Mouse (Mus musculus) urinary bladder, postnatal 4 days (tissue): ENCODE measurements around the gene Itgb3.
A peak's percentile ranks its signal among the peaks of the same experiment; 100 is the strongest.

Source experiments
- DNase-seq, 2 experiments: peaks; one replicate each; pipeline ENCODE4 v3.0.0; 2021 to 2022; ENCODE audit warnings: low spot score in 2 of 2

The Itgb3 gene

DNA sequence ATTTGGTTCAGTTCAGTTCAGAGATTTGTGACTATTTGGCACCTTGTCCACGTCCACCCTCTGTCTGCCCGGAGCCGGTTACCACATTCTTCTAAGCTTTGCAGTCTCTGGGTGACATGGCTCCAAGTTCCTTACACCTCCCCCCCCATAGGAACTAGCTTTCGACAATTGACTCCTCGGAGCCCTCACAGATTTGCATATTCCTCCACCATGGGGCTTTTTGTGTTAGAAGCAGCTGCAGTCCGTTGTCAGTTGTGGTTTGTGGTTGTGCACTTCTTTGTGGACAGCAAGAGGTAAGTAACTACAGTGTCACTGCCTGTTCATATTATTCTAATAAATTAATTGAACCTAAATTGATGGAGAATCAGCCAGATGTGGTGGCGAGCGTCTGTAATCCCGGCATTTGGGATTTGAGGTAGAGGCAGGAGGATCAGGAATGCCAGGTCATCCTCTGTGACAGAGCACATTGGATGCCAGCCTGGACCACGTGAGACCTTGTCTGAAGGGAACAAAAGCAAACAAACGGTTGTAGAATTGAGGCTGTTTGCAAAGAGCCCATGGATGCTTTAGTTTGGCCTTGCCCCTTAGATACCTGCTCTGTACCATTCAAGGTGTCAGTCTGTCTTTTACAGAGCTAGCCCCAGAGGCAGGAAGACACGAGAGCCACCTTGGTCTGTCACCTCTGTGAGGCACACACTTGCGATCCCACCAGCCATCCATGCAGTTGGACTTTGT is 25.0 kb upstream of the Itgb3 start:
- no peak for DNase-seq

DNA sequence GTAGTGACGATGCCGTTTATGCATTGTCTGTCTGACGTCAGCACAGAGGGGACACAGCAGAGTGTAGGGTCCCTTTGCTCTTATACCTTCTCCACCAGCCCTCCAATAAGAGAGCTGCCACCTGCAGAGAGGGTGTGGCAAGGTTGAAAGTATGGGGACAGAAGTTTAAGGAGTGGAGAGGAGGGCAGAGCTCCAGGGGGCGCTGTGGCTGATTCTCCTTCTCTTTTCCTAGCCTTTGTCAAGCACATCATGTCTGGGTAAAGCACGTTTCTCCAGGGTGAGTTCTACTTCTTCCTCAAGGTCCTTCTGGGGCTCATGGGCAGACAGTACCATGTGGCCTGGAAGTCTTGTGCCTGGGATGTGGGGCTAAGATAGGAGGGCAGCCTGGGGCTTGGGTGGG is 22.3 kb upstream of the Itgb3 start:
- DNase-seq = no peak

DNA sequence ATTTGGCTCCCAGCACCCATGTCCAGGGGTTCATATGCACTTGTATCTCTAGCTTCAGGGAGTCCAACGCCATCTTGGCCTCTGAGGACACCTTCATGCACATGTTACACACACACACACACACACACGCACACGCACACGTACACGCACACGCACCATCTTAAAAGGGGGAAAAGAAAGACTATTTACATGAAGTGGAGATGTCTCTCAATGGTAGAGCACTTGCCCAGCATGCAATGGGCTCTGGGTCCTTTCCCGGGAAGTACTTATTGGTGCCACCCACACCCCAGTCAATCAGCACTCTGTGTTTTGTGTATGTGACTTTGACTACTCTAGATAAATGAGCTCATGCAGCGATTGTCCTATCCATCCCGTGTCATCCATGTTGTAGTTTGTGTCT is 19.9 kb upstream of the Itgb3 start:
- DNase-seq = no peak

DNA sequence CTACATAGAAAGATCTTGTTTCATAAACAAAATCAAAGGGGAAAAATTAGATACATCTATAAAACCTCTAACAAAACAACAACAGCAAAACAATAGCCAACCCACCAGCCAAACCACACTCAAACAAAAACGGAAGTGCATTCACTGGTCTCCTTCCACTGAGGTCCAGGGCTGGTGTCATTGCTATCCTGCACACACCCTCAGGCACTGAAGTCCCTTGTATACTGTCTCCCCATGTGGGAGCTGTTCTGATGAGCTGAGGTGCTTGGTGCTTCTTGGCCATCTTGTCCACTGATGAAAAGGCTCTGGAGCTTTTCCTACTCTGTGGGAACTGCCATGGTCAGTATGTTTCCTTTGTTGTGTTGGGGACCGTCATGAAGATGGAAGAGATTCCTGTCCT is 19.3 kb upstream of the Itgb3 start:
- DNase-seq = no peak

DNA sequence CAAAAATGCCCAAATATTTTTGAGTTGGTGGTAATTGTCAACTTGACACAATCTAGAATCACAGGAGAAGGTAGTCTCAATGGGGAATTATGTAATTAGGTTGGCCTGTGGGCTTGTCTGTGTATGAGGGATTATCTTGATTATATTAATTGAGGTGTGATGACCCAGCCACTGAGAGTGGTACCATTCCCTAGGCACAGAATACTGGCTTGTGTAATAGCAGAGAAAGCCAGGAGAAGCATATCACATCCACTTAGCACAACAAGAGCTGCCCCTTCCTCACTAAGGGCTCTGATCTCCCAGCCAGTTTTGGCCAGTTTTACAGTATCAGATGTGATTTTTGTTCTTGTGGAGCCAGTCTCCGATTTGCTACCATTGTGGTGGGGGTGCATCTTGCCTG is 18.2 kb upstream of the Itgb3 start:
- DNase-seq = no peak

DNA sequence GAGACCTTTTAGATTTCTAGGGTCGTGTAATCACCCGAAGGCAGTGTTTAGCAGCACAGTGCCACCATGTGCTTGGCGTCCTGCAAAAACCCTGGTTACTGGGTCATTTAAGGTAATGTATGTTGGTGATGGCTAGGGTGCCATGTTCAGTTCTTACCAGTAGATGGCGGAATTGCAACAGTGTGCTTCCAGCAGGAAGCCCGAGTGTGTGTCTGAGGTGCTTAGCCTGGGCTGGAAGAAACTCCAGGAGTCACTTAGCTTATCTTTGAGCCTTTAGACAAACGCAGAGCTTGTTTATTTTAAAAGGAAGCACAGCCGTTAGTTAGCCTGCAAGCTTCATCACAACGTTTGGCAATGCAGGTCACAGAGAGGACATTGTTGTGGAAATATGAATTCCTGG is 17.7 kb upstream of the Itgb3 start:
- peak; percentile 63 to 74 for DNase-seq

DNA sequence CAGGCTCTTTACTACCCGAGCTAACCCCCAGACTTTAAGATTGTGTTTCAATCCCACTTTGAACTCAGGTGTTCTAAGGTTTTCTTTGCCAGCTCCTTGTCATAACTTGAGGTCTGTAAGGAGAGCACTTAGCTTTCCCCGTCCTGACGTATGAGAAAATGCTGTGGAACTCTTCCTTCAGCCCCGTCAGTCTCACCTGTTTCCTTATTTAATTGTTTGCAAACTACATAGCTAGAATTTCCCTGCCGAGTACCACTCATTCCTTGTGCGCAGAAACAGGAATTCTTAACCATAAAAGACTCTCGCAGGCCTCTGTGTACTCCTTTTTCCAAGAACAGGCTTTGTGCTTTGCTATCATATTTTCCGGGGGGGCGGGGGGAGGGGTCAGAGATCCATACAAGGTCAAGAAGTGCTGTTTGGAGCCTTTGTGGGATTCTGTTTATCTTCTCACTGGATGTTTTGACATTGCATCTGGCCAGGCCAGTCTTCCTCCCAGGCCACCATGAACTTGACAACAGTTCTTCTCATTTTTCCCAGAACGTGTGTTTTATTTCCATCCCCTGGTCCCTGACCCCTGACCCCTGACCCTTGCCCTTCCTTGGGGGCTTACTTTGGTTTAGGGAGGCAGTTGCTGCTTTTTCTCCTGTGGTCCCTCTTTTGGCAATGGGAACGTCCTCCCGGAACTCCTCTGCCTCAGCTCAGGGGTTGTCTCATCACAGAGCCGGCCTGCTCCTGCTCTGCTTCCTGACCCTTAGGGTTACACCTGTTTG is 15.5 kb upstream of the Itgb3 start:
- DNase-seq = no peak

DNA sequence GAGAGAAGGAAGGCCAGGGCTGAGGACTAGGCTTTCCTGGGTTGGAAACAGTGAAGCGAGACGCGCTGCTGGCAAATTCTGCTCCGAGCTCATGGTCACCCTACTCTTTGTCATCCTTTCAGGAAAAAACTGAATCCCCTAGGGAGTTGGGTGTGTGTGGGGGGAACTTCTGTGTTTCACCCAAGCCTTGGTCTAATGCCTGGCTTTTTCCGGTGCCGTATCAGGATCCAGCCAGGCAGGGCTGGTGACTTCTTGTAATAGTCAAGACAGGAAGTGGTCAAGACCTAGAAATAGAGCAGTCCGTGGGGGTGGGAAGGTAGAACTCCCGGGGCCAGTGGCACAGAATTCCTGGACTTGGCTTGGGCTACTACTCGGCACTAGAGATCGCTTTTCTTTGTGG is 11.4 kb upstream of the Itgb3 start:
- no peak for DNase-seq

DNA sequence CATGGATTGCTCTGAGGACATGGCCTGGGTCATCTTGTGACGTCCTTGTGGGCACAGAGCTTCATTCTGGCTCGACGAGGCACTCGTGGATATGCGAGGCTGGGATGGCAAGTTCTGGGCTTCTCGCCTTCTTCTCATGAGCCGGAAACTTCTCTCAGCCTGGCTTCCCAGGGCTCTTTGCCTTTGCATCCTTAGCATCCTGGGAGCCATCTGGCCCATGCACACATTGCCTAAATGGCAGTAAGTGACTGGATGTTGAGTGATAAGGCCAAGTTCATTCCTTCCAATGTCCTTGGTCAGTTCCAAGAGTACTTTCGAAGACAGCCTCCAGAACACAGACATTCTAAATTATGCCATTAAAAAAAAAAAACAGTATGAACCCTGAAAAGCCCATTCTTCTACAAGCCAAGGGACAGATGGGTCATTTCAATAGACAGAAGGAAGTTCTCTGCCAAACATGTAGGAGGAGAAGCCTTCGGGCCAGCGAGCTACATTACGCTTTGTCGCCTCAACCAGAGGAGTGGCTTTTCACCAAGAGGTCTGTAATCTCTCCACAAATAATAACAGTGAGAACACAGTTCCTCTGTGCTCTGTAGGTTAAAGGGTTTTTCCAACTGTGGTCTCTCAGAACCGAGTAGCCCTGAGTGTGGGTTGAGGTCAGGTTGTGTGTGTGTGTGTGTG is 8.4 kb upstream of the Itgb3 start:
- no peak for DNase-seq

DNA sequence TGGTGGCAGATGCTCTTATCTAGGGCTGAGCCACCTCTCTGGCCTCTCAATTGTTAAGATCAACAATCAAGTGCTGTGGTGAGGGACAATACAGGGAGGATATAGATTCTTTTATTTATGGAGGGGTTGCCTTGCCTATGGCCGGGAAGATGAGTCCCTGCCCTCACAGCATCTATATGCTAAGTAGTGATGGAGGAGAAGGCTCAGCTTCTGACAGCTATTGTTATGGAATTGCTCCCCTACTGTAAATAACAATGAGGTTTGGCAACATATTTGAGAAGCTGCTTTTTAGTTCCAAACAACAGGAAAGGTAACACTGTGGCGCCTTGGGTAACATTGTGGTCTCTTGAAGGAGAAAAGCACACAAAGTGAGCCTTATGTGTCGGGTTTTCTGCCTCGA is 7.1 kb upstream of the Itgb3 start:
- no peak for DNase-seq

DNA sequence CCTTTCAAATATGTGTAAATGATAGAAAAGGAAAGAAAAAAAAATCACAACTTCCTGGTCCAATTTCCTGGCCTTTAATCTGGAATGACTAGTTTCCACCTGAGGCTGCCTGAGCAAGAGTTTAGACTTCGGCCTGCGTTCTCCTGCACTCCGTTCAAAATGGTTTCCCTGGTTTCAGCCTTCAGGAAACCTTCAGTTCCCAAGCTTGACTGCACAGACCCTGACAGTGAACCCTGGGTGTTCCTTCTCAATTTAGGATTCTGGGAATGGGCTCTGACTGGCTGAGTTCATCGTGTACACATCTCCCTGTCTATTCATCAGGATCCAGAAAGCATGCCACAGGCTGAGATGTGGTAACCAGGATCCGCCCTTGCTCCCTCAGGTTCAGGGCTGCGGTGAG is 3.6 kb upstream of the Itgb3 start:
- no peak for DNase-seq

DNA sequence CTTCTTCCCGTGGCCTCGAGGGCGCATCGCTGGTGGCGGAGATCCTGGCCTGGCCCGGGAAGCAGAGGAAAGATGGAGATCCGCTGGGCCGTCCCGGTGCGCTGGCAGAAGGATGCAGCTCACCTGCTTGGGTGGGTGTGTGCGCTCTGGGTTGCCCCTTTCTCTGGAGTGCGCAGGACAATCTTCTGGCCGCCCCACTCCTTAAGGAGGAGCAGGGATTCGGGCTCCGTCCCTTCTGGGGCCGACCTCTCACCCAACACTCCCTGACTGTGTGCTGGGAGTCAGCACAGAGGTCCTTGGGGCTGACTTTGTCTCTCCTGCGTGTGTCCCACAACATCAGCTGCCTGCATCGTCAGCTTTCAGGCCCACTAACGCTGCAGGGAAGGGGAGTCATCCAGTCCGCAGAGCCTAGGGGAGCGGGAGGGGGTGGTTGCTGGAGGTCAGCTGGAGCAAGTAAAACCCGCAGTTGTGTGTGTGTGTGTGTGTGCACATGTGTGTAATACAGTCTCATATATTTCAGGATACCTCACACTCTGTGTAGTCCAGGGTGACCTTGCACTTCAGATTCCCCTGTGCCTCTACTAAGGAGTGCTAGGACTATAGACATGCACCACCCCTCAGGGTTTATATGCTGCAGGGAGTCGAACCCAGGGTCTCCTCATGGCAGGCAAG is 585 bp downstream of the Itgb3 start:
- DNase-seq = no peak

DNA sequence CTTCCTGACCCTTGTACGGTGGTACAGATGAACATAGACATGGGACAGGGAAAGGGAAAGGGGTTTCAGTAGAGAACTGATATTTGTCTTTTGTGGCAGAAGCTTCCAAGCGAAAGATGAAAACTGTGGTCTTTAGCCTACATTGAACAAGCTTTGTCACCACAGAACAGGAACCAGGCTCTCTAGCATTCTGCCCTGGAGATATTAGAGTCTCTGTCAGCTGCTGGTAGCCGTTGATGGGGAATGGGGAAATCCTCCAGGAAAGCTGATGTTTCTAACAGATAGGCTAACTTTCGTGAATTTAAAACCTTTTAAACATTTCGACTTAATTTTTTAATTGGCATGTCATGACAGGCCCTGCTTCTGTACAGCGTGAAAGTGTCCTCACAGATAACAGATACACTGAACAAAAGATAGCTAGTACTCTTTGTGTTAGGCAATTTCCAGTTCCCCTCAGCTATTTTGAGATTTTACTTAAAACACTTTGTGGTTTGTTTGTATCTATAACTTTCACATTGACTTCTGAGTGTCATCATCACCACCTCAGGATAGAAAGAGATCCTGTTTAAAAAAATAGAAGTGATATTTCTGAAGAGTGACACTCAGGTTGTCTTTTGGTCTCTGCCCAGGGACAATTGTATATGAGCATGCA is 1.4 kb downstream of the Itgb3 start:
- DNase-seq = no peak

DNA sequence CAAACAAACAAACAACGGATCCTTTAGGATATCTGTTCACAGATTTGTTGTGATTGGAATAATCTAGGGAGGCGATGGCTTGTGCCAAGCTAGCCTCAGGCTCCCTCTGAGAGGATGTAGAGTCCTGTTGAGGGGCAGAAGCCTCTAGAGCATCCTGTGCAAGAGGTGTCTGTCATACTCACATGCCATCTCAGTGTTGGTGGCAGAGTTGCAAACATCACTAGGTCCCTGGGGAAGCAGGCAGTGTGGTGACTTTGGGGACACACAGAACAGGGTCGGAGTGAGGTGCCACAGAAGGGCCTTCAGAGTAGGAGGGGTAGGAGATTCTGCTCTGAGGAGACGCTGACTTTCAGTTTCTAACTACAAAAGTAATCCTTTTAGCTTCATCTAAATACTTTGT is 1.9 kb downstream of the Itgb3 start:
- no peak for DNase-seq

DNA sequence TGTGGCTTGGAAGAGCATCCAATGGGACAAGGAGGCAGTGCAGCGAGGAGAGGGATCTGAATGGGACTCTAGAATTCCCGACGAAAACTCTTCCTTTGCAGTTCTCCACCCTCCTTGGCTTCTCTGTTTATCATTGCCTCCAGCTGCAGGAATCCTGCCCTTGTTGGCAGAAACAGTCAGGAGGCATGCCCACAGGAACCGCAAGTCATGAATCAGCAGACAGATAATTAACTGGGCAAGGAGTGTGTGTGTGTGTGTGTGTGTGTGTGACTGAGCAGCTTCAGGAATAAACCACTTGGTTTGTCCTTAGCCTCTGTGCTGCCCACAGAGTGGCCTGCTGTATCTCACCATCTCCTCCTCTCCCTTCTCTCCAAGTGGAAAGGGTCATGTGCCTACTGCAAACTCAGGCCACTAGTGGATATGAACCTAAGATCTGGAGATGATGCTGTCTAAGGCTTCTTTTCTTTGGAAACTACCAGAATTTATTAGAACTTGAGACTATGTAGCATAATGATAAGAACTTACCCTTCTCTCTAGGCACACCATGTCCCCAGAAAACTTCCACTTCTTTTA is 3.9 kb downstream of the Itgb3 start:
- DNase-seq = no peak

DNA sequence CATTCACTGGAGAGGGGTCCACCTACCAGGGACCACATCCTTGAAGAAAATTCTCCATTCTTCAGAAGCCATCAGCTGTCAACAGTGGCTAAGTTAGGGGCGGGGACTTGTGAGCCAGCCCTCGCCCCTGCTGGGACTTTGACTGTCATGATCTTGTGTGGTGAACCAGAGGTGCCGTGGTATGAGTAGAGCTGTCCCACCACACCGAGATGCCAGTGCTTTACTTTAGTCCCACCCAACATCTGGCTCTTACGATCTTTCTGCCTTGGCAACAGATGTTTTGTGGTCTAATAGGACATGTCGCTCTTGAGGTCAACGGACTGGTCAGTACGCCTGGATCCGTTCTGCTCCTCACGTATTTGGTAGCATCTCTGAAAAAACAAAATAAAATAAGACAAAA is 5.8 kb downstream of the Itgb3 start:
- no peak for DNase-seq

DNA sequence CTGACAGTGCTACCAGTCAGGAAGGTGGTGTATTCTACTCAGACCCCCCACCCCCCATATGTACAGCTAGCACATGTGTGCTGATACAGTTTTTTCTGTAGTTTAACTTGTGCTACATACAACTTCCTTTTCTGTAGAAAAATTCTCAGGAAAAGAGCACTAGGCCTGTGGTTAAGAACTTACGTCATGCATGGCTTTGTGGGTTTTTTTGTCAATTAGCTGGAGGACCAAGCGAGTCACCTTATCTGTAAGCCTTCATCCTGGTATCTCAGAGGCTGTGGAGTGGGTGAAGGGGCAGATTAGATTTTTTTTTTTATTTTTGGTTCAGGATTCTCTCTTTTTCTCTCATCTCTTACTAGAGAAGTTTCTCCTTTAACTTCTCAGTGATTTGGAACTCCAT is 6.3 kb downstream of the Itgb3 start:
- no peak for DNase-seq

DNA sequence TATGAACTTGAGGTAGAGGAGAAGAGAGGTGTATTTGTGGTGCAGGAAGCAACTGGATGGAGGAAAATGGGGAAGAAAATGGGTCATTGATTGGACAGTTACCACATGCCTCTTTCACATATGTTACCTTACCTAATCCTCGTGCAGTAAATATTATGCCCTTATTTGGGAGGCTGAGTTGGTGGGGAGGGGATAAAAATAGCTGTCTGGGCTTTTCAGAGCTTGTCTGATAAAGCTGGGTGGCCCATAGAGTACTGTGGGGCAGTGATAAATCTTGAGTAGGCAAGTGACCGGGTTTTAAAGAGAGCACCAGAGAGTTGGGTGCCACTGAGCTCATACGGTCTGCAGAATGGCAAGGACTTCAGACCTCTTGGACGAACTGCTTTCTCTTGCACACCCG is 8.4 kb downstream of the Itgb3 start:
- no peak for DNase-seq

DNA sequence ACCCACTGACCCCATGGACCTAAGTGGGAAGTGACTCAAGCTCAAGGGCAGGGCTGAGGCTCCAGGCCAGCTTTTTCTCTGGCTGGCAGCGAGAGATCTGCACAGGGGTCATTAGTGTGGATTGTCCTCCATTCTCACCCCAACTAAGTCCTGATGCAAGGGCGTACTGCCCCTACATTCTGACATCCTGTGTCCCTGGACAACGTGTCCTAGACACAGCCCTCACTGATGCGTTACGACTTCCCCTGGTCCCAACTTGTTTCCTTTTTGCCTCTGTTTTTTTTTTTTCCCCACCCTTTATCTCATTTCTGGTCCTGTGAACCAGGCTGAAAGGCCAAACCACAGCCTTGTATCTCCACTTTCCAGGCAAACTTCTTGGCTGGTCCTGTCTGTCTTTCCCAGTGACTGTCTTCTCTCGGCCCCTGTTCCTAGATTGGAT is 10.9 kb downstream of the Itgb3 start:
- no peak for DNase-seq

DNA sequence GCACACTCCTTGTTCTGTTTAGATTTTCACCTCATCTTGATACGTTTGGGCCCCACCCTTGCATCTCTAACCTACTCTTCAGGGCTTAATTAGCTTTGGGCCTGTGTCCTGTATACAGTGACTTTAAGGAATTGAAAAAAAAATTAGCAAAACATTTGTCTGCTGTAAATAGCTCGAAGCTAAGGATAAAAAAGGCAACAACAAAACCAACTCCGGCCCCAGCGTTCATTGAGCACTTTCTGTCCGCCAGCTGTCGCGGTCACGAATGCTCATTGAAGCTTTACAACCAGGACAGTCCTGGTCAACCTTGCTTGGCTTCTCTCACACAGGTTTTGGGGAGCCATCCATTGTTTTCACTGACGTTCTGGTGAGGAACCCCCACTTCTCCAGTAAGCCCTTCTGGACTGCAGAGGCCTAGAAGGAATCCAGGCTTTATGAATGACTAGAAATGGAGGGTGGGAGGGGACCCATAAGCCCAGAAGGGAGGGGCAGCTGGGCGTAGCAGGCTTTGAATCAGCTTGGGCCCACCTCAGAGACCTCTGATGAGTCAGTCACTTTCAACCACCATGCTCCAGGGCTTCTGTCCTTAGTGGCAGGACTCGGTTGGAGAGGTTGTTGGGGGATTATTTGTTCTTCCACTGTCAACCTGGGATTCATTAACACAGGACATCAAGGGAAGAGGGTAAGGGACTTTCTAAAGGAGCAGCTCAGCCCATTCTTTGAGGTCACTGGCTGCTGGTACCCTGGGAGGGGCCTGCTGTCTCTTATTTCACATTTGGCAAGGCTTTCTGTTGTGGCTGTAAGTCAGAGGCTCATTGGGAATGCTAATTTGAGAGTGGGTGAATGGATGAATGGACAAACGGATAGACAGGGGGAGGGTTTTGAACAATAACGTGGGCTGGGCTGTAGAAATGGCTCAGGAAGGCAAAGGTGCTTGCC is 11.6 kb downstream of the Itgb3 start:
- DNase-seq = no peak
